Mouse (Mus musculus): Measurements from ENCODE around the gene Gadd45g. TPM values are rescaled to one million over a fixed set of nuclear protein-coding genes. Genes with fewer than 3 reads are reported as not detected.

The Gadd45g gene
- polyA plus RNA-seq, 1 experiment from 2014 or later = 41.4 TPM

DNA sequence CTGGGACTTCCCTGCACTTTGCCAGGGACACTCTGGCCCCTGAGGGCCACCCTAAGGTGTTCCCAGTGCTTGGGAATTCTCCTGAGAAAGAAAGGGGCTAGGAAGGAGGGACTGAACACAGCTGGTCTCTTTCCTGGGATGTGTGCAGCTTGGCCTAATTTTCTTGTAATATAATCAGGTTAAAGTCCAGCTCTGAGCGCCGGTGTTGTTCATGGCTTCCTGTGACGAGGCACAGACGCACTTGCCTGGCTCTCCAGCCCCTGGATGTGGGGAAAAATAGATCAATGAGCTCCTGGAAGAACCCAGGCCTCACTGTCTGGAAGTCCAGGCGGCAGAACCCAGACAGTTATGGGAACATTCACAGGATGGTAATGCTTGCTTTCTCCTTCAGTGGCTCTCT is 10.7 kb downstream of the Gadd45g start:
- no peak overlapping the region for H3K27ac ChIP-seq (replicated peaks in 1 of 2; ENCODE audit: control insufficient read depth in 1 of 2, insufficient read depth in 1 of 2, low read depth in 2 of 2, low read length in 2 of 2)
- no peak for ATAC-seq (ENCODE audit: insufficient number of reproducible peaks, insufficient read depth, low FRiP score, low read depth)
- H3K27me3 ChIP-seq (ENCODE audit: control insufficient read depth, insufficient read depth, low read length) = no peaks in the 10 kb centered on the region
- no peak overlapping the region for H3K9ac ChIP-seq (ENCODE audit: low read length)
- H3K9me3 ChIP-seq (ENCODE audit: control insufficient read depth, low read length) = no peaks in the 10 kb centered on the region
- H3K4me3 ChIP-seq (ENCODE audit: control insufficient read depth in 1 of 2, insufficient read depth in 1 of 2, low read depth in 1 of 2, low read length in 2 of 2) = no peak overlapping the region
- H3K4me2 ChIP-seq (ENCODE audit: low read length) = no peak overlapping the region
- 49% methylated on average over 5 of the region's 5 CpGs for WGBS
- H3K4me1 ChIP-seq (ENCODE audit: control insufficient read depth in 2 of 2, insufficient read depth in 2 of 2, low read length in 2 of 2) = peaks cover 22 to 23% of the 10 kb centered on the region in 2 experiments
- H3K36me3 ChIP-seq (ENCODE audit: control insufficient read depth, insufficient read depth, low read length) = no peaks in the 10 kb centered on the region

DNA sequence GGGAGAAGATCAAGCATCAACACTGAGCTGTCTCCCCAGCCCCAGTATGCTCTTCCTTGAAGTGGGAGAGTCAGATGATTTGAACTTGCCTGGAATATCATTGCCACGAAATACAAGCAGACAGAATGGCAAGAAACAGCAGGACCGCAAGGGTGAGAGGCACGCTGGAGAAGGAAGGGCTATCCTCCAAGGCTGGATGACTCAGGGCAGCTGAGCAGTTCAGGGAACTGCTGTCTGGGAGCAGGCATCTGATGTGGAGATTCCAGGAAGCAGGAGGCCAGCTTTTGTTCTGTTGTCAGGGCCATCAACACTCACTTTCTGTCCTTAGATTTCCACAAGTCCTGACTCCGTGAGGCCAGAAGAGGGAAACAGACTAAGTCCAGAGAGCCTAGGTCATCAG is 12.0 kb downstream of the Gadd45g start:
- no peaks in the 10 kb centered on the region for H3K9me3 ChIP-seq (ENCODE audit: control insufficient read depth, low read length)
- no peak overlapping the region for H3K9ac ChIP-seq (ENCODE audit: low read length)
- 32% methylated on average over 4 of the region's 4 CpGs for WGBS
- no peaks in the 10 kb centered on the region for H3K36me3 ChIP-seq (ENCODE audit: control insufficient read depth, insufficient read depth, low read length)
- H3K27me3 ChIP-seq (ENCODE audit: control insufficient read depth, insufficient read depth, low read length) = no peaks in the 10 kb centered on the region
- no peak overlapping the region for H3K27ac ChIP-seq (replicated peaks in 1 of 2; ENCODE audit: control insufficient read depth in 1 of 2, insufficient read depth in 1 of 2, low read depth in 2 of 2, low read length in 2 of 2)
- peaks cover 9 to 11% of the 10 kb centered on the region in 2 experiments; a peak in 3 of 4 replicates for H3K4me1 ChIP-seq (ENCODE audit: control insufficient read depth in 2 of 2, insufficient read depth in 2 of 2, low read length in 2 of 2)
- ATAC-seq (ENCODE audit: insufficient number of reproducible peaks, insufficient read depth, low FRiP score, low read depth) = no peak
- H3K4me3 ChIP-seq (ENCODE audit: control insufficient read depth in 1 of 2, insufficient read depth in 1 of 2, low read depth in 1 of 2, low read length in 2 of 2) = no peak overlapping the region
- no peak overlapping the region for H3K4me2 ChIP-seq (ENCODE audit: low read length)

DNA sequence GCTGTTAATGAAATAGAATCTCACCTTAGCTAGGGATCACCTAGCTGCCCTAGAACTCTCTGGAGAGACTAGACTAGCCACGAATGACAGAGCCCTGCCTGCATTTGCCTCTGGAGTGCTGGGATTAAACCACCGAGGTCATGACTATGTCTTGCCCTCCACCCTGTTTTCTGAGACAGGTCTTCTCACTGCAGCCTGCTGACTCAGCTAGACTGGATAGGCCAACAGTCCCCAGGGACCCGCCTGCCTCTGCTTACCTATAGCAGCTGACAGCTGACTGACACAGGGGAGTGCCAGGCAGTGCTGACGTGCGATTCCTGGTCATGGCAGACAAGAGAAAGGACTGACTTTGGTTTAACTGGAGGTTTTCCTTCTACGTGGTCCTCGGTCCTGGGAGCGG is 12.7 kb downstream of the Gadd45g start:
- Histone ChIP-seq H3K36me3 (ENCODE audit: control insufficient read depth, insufficient read depth, low read length) (no peaks in the 10 kb centered on the region), H3K4me2 (ENCODE audit: low read length) (no peak overlapping the region), H3K4me1 (ENCODE audit: control insufficient read depth in 2 of 2, insufficient read depth in 2 of 2, low read length in 2 of 2) (peaks cover 5 to 6% of the 10 kb centered on the region in 2 experiments; a peak in 1 of 4 replicates), H3K9me3 (ENCODE audit: control insufficient read depth, low read length) (no peaks in the 10 kb centered on the region), H3K27ac (replicated peaks in 1 of 2; ENCODE audit: control insufficient read depth in 1 of 2, insufficient read depth in 1 of 2, low read depth in 2 of 2, low read length in 2 of 2) (no peak overlapping the region), H3K9ac (ENCODE audit: low read length) (no peak overlapping the region), H3K4me3 (ENCODE audit: control insufficient read depth in 1 of 2, insufficient read depth in 1 of 2, low read depth in 1 of 2, low read length in 2 of 2) (no peak overlapping the region), H3K27me3 (ENCODE audit: control insufficient read depth, insufficient read depth, low read length) (no peaks in the 10 kb centered on the region)
- WGBS = 86% methylated on average over 8 of the region's 8 CpGs
- ATAC-seq (ENCODE audit: insufficient number of reproducible peaks, insufficient read depth, low FRiP score, low read depth) = no peak

DNA sequence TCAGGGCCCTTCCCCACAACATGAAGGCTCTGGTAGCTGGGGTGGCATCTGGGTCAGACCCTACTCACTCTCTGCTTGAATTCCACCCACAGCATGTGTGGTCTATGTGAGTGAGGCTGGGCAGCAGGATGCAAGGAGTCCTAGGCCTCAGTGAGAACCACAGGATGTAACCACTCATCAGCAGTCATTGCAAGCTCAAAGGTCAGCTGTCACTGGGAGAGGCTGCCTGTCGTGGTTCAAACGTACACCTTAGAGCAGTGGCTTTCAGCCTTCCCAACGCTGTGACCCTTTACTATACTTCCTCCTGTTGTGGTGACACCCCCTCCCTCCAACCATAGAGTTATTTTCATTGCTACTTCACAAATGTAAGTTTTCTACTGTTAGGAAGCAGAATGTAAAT is 13.3 kb downstream of the Gadd45g start:
- no peaks in the 10 kb centered on the region for H3K27me3 ChIP-seq (ENCODE audit: control insufficient read depth, insufficient read depth, low read length)
- 59% methylated on average over 3 of the region's 3 CpGs for WGBS
- peaks cover 5 to 6% of the 10 kb centered on the region in 2 experiments; a peak in 1 of 4 replicates for H3K4me1 ChIP-seq (ENCODE audit: control insufficient read depth in 2 of 2, insufficient read depth in 2 of 2, low read length in 2 of 2)
- H3K9me3 ChIP-seq (ENCODE audit: control insufficient read depth, low read length) = no peaks in the 10 kb centered on the region
- H3K36me3 ChIP-seq (ENCODE audit: control insufficient read depth, insufficient read depth, low read length) = no peaks in the 10 kb centered on the region
- no peak for ATAC-seq (ENCODE audit: insufficient number of reproducible peaks, insufficient read depth, low FRiP score, low read depth)
- H3K27ac ChIP-seq (replicated peaks in 1 of 2; ENCODE audit: control insufficient read depth in 1 of 2, insufficient read depth in 1 of 2, low read depth in 2 of 2, low read length in 2 of 2) = no peak overlapping the region
- H3K9ac ChIP-seq (ENCODE audit: low read length) = no peak overlapping the region
- H3K4me2 ChIP-seq (ENCODE audit: low read length) = no peak overlapping the region
- H3K4me3 ChIP-seq (ENCODE audit: control insufficient read depth in 1 of 2, insufficient read depth in 1 of 2, low read depth in 1 of 2, low read length in 2 of 2) = no peak overlapping the region

DNA sequence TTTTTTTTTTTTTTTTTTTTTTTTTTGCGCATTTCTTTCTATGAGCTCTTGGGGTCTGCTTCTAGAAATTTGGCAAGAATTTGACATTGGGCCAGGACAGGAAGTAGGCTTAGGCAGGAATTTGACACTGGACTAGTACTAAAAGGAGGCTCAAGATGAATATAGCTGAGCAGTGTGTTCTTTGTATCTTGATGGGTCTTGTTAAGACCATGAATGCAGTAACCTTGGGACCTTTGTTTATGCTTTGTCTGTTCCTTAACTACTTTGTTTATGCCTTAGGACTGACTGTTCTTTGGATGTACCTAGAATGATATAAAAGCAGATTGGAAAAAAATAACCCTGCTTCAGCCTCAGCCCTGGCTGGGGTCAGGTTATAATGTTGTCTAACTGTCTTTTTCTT is 16.3 kb downstream of the Gadd45g start:
- 100% methylated on average over 1 of the region's 1 CpGs for WGBS
- Histone ChIP-seq H3K4me3 (ENCODE audit: control insufficient read depth in 1 of 2, insufficient read depth in 1 of 2, low read depth in 1 of 2, low read length in 2 of 2) (no peak overlapping the region), H3K9me3 (ENCODE audit: control insufficient read depth, low read length) (no peaks in the 10 kb centered on the region), H3K4me2 (ENCODE audit: low read length) (no peak overlapping the region), H3K4me1 (ENCODE audit: control insufficient read depth in 2 of 2, insufficient read depth in 2 of 2, low read length in 2 of 2) (peaks cover 6% of the 10 kb centered on the region in 2 experiments; a peak in 1 of 4 replicates), H3K27me3 (ENCODE audit: control insufficient read depth, insufficient read depth, low read length) (no peaks in the 10 kb centered on the region), H3K9ac (ENCODE audit: low read length) (no peak overlapping the region), H3K36me3 (ENCODE audit: control insufficient read depth, insufficient read depth, low read length) (no peaks in the 10 kb centered on the region), H3K27ac (replicated peaks in 1 of 2; ENCODE audit: control insufficient read depth in 1 of 2, insufficient read depth in 1 of 2, low read depth in 2 of 2, low read length in 2 of 2) (no peak overlapping the region)
- no peak for ATAC-seq (ENCODE audit: insufficient number of reproducible peaks, insufficient read depth, low FRiP score, low read depth)

DNA sequence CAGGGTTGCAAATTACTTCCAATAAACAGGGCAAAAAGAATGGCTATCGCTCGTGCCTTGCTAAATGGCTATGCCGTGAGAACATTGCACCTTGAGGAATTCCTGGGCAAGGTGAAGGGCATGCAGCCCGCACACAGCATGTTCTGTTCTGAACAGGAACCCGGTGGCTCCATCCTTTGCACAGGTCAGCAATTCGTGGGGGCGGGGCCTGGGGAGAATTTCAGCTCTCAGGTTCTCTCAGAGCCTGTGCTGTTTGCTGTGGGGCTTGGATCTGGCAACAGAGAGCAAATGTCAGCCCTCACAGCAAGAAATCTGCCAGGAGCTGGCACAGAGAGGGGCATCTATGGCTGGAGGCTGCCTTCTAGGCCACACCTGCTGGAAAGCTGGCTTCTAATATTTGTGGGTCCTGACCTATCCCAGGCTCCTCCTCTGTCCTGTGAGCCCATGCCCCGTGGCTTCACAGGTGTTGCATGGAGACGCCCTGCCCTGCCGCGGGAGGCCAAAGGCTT is 19.7 kb downstream of the Gadd45g start:
- peaks cover 10 to 19% of the 10 kb centered on the region in 2 experiments for H3K4me1 ChIP-seq (ENCODE audit: control insufficient read depth in 2 of 2, insufficient read depth in 2 of 2, low read length in 2 of 2)
- H3K4me2 ChIP-seq (ENCODE audit: low read length) = no peak overlapping the region
- H3K9ac ChIP-seq (ENCODE audit: low read length) = no peak overlapping the region
- H3K9me3 ChIP-seq (ENCODE audit: control insufficient read depth, low read length) = no peaks in the 10 kb centered on the region
- H3K27me3 ChIP-seq (ENCODE audit: control insufficient read depth, insufficient read depth, low read length) = no peaks in the 10 kb centered on the region
- H3K27ac ChIP-seq (replicated peaks in 1 of 2; ENCODE audit: control insufficient read depth in 1 of 2, insufficient read depth in 1 of 2, low read depth in 2 of 2, low read length in 2 of 2) = 0 out of 4 replicates have a peak overlapping the region, but pooled peaks of 1 of the 2 experiments have one; percentile 14
- H3K4me3 ChIP-seq (ENCODE audit: control insufficient read depth in 1 of 2, insufficient read depth in 1 of 2, low read depth in 1 of 2, low read length in 2 of 2) = no peak overlapping the region
- WGBS = 66% methylated on average over 11 of the region's 11 CpGs
- no peak for ATAC-seq (ENCODE audit: insufficient number of reproducible peaks, insufficient read depth, low FRiP score, low read depth)
- no peaks in the 10 kb centered on the region for H3K36me3 ChIP-seq (ENCODE audit: control insufficient read depth, insufficient read depth, low read length)

DNA sequence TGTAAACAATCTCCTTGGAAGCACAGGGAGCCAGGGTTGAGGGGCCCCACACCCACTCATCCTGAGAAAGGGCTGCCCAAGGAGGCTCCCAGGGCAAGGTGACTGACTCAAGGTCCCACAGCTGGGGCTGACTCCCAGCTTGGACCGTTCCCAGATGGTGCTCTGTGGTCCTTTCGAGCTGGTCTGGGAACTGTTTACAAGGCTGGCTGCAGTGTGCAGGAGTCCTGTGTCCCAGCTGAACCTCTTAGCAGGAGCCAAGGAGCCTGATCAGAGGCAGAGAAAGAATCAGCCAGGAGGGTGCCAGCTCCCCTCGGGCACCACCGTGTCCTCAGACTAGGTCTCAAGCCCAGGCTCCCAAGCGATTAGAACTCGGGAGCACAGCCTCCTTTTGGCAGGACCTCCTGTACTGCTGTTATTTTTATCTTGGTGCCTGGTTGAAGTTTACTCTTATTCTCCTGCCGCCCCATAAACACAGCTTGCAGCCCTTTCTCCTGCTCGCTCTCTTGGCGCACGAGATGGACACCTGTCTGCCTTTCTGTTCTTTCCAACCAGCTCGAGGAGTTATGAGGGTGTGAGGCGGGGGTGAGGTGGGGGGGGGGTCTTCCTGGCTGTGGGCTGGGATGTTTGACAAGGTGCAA is 22.1 kb downstream of the Gadd45g start:
- Histone ChIP-seq H3K9ac (ENCODE audit: low read length) (peak overlapping the region; percentile 41), H3K36me3 (ENCODE audit: control insufficient read depth, insufficient read depth, low read length) (no peaks in the 10 kb centered on the region), H3K27ac (replicated peaks in 1 of 2; ENCODE audit: control insufficient read depth in 1 of 2, insufficient read depth in 1 of 2, low read depth in 2 of 2, low read length in 2 of 2) (peak overlapping the region in 1 of 2 experiments; percentile 12; a peak in 2 of 4 replicates), H3K4me2 (ENCODE audit: low read length) (peak overlapping the region; percentile 38), H3K9me3 (ENCODE audit: control insufficient read depth, low read length) (no peaks in the 10 kb centered on the region), H3K27me3 (ENCODE audit: control insufficient read depth, insufficient read depth, low read length) (no peaks in the 10 kb centered on the region), H3K4me1 (ENCODE audit: control insufficient read depth in 2 of 2, insufficient read depth in 2 of 2, low read length in 2 of 2) (peaks cover 10 to 19% of the 10 kb centered on the region in 2 experiments), H3K4me3 (ENCODE audit: control insufficient read depth in 1 of 2, insufficient read depth in 1 of 2, low read depth in 1 of 2, low read length in 2 of 2) (no peak overlapping the region)
- 21% methylated on average over 12 of the region's 12 CpGs for WGBS
- peak; percentile 32; the same call in 1 of the 2 replicates for ATAC-seq (ENCODE audit: insufficient number of reproducible peaks, insufficient read depth, low FRiP score, low read depth)

Measured in heart, embryonic 14.5 days (tissue).